Mouse (Mus musculus): ENCODE measurements around the gene Rgs9. TPM values are rescaled to one million over a fixed set of nuclear protein-coding genes. Genes with fewer than 3 reads are reported as not detected.

Rgs9 gene
- polyA plus RNA-seq, 1 experiment, result not detected

DNA sequence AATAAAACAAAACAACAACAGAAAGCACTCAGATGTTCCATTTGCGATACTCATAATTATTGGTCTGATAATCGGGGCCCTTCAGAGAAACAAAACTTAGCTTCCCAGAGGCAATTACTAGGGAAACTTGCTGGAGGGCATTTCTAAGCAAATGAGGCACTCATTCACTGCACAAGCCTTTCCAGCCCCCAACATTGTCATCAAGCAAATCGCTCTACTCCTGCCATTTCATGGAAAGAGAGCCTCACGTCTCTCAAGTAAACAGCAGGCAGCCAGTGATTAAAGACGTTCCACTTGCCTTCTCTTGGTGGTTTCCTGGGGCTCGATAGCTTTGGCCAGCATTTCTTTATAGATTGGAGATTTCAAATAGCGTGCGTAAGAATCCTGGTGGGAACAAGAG lies 60.1 kb downstream of the Rgs9 start:
- H3K4me1 ChIP-seq (ENCODE audit: control insufficient read depth, insufficient read depth, insufficient read length, low read length), result no peaks in the 10 kb centered on the region
- no peak overlapping the region for H3K4me3 ChIP-seq (ENCODE audit: insufficient read depth, low read depth, low read length)
- H3K27ac ChIP-seq (replicated peaks; ENCODE audit: low read depth, low read length), result no peak overlapping the region

- no peak overlapping the region for H3K27ac ChIP-seq (replicated peaks; ENCODE audit: low read depth, low read length)
- no peaks in the 10 kb centered on the region for H3K4me1 ChIP-seq (ENCODE audit: control insufficient read depth, insufficient read depth, insufficient read length, low read length)
- no peak overlapping the region for H3K4me3 ChIP-seq (ENCODE audit: insufficient read depth, low read depth, low read length)
Measured at GRCm38 (mm10) chr11:109233627-109234026, 64.3 kb downstream of the Rgs9 start.

DNA sequence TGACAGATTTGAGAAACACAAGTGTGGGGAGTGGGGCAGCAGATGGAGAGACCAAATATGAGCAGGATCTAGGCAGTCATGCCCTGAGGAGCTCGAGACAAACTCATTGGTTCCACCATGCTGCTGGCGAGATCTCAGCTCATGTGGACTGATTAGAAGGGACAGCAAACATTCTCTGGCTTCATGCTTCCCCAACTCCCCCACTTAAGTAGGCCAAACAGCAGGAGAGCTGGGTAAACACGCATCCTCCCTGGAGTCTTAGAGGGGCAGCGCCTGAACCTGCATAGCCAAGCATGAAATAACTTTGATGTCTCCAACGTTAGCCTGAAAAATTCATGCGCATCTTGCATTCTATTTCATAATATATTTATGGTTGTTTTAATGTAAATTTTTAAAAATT lies 65.1 kb downstream of the Rgs9 start:
- Histone ChIP-seq H3K4me1 (ENCODE audit: control insufficient read depth, insufficient read depth, insufficient read length, low read length) (no peaks in the 10 kb centered on the region), H3K4me3 (ENCODE audit: insufficient read depth, low read depth, low read length) (no peak overlapping the region), H3K27ac (replicated peaks; ENCODE audit: low read depth, low read length) (no peak overlapping the region)

GRCm38 (mm10) chr11:109227139-109227538 lies 70.8 kb downstream of the Rgs9 start:
- H3K4me1 ChIP-seq (ENCODE audit: control insufficient read depth, insufficient read depth, insufficient read length, low read length), result 0 out of 2 replicates have a peak, but pooled peaks cover 3% of the 10 kb centered on the region
- no peak overlapping the region for H3K27ac ChIP-seq (replicated peaks; ENCODE audit: low read depth, low read length)
- H3K4me3 ChIP-seq (ENCODE audit: insufficient read depth, low read depth, low read length), result no peak overlapping the region

DNA sequence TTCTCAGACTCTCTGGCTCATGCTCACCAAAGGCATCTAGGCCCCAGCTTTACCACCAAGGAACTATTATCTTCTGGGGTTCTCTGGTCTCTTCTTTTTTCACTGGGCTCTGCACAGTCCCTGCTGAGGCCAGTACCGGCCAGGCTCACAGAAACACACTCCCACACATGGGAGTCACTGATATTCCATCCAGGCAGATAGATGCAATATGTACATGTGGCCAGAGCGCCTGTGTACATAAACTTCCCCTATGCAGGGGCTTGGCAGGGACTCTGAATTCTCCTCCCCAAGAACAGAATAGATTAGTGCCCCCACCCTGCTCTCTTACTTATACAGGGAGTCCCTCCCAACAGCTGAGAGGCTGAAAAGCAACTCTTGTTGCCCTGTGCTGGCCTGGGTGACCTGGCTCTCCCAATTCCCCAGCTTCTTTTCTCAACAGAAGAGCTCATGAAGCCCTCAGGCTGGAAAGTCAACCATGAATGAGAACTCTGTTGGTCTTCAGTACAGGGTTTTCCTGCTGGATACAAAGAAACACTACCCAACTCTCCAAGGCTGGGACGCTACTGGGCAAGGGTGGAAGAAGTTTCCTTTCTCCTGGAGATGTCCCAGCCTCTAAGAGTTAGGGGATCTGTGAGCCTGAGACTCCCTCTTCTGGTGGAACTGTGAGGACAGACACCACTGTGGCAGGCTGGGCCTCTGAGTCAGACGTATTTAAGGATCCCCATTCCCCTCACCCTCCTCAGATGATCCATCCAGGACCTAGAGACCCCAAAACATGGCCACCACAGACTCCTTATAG lies 76.5 kb downstream of the Rgs9 start:
- Histone ChIP-seq H3K4me3 (ENCODE audit: insufficient read depth, low read depth, low read length) (no peak overlapping the region), H3K27ac (replicated peaks; ENCODE audit: low read depth, low read length) (no peak overlapping the region), H3K4me1 (ENCODE audit: control insufficient read depth, insufficient read depth, insufficient read length, low read length) (0 out of 2 replicates have a peak, but pooled peaks cover 3% of the 10 kb centered on the region)

DNA sequence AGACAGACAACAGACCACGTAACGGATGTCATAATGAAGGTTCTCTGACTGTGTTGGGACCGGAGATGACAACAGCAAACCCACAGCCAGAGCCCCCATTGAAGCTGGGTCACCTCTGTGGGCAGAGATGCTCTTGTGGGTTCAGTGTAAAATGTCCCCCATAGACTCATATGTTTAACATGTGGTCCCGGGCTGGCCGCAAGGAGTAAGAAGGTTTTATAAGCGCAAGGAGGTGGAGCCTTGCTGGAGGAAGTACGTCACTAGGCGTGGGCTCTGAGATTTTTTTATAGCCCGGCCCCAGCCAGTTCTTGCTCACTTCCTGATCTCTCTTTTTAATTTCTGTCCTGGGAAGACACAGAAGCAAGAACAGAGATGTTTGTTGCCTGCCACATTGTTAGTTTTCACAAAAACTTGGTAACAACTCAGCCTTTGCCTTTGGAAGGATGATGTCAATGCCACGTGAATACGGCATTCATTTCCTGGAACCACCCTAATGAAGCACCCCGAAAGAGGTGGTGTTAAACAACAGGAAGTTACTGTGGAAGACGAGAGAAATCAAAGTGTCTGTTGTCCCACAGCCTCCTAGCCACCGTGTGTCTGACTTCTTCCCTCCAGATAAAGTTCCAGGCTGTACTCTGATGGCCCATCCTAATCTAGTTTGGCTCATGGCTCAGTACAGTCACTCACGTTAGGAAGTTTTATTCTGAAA lies 79.1 kb downstream of the Rgs9 start:
- Histone ChIP-seq H3K4me3 (ENCODE audit: insufficient read depth, low read depth, low read length) (no peak overlapping the region), H3K4me1 (ENCODE audit: control insufficient read depth, insufficient read depth, insufficient read length, low read length) (no peaks in the 10 kb centered on the region), H3K27ac (replicated peaks; ENCODE audit: low read depth, low read length) (no peak overlapping the region)

DNA sequence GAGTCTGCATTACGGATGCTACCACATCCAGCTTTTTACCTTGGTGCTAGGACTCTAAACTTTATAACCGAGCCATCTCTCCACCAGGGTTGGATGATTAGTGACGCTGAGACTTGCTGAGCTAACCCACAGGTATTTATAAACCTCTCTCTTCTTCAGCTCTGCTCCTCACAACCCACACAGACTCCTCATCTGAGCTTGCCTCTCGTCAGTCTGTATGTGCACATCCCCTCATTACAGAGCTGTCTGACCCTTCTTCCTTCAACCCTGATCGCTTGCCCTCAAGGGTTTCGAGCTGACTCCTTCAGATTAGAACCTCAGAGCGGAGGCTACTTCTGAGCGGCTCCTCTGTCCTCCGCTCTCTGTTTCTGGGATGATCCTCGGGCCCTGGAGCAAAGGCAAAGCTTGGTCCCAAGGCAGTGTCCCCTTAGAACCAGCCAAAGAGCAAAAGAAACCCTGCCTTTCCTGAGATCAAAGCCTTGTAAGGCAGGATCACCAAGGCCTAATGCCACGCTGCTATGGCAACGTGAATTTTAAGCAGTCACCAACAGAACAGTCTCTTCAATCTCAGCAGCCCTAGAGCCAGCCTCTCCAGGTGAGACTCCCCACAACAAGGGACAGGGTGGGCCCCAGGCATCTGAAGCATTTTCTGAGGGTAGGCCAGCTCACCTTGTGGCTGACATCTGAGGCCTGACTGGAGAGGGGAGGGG lies 79.9 kb downstream of the Rgs9 start:
- Histone ChIP-seq H3K27ac (replicated peaks; ENCODE audit: low read depth, low read length) (no peak overlapping the region), H3K4me1 (ENCODE audit: control insufficient read depth, insufficient read depth, insufficient read length, low read length) (no peaks in the 10 kb centered on the region), H3K4me3 (ENCODE audit: insufficient read depth, low read depth, low read length) (no peak overlapping the region)

GRCm38 (mm10) chr11:109210772-109211171 lies 87.2 kb downstream of the Rgs9 start:
- no peaks in the 10 kb centered on the region for H3K4me1 ChIP-seq (ENCODE audit: control insufficient read depth, insufficient read depth, insufficient read length, low read length)
- H3K4me3 ChIP-seq (ENCODE audit: insufficient read depth, low read depth, low read length), result no peak overlapping the region

GRCm38 (mm10) chr11:109210341-109210740 lies 87.6 kb downstream of the Rgs9 start:
- H3K27ac ChIP-seq (replicated peaks; ENCODE audit: low read depth, low read length), result no peak overlapping the region
- H3K4me3 ChIP-seq (ENCODE audit: insufficient read depth, low read depth, low read length), result no peak overlapping the region
- no peaks in the 10 kb centered on the region for H3K4me1 ChIP-seq (ENCODE audit: control insufficient read depth, insufficient read depth, insufficient read length, low read length)

More at GRCm38 (mm10) chr11:109210772-109211171, 87.2 kb downstream of the Rgs9 start:
- no peak overlapping the region for H3K27ac ChIP-seq (replicated peaks; ENCODE audit: low read depth, low read length)

- Histone ChIP-seq H3K27ac (replicated peaks; ENCODE audit: low read depth, low read length) (no peak overlapping the region), H3K4me3 (ENCODE audit: insufficient read depth, low read depth, low read length) (no peak overlapping the region), H3K4me1 (ENCODE audit: control insufficient read depth, insufficient read depth, insufficient read length, low read length) (no peaks in the 10 kb centered on the region)
Measured at GRCm38 (mm10) chr11:109206732-109207131, 91.2 kb downstream of the Rgs9 start.

DNA sequence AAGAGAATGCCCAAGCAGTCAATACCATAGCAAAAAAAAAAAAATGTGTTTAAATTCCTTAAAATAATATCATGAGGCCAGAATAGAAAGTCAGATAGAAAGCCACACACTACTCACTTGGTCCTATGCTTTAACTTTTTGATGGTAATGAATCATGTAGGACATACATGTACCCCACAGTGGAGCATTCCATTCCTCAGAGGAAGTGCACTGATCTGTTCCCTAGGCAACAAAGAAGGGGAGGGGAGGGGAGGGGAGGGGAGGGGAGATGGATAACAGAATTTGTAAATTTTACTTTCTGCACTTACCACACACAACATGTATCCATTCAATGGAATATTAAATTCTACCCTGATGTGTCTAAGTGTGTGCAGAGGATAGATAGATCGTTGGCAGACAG lies 91.9 kb downstream of the Rgs9 start:
- no peak overlapping the region for H3K4me3 ChIP-seq (ENCODE audit: insufficient read depth, low read depth, low read length)
- no peak overlapping the region for H3K27ac ChIP-seq (replicated peaks; ENCODE audit: low read depth, low read length)
- H3K4me1 ChIP-seq (ENCODE audit: control insufficient read depth, insufficient read depth, insufficient read length, low read length), result no peaks in the 10 kb centered on the region

DNA sequence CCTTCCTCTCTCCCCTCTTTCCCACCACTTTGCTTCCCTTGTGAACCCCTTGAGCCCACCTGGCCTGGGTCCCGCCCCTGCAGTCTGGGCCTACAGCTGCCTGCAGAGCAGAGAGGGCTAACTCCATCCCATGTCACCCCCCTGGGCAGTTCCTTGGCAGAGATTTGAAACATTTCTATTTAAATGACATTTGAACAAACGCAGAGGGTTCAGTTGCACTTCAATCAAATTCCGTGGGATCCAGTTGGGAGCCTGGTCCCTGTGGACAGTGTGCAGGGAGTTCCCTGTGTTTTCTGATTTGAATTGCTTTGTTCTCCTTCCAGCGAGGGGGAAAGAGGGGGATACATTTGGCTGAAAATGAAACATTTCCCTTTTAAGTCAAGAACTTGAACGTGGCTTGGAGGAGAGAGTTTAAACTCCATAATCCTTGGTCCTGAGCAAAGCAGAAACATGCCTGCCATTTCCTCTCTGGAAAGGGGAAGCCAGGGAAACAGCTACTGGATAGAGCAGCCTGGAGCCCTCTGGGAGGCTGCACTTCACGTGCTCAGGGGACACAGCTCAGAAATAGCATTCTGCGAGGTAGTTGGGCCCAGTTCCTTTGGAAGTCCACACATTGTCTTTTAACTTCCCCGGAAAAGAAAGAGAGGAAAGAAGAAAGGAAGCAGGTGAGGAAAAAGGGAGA lies 98.2 kb downstream of the Rgs9 start:
- Histone ChIP-seq H3K4me3 (ENCODE audit: insufficient read depth, low read depth, low read length) (no peak overlapping the region), H3K4me1 (ENCODE audit: control insufficient read depth, insufficient read depth, insufficient read length, low read length) (no peaks in the 10 kb centered on the region), H3K27ac (replicated peaks; ENCODE audit: low read depth, low read length) (no peak overlapping the region)

DNA sequence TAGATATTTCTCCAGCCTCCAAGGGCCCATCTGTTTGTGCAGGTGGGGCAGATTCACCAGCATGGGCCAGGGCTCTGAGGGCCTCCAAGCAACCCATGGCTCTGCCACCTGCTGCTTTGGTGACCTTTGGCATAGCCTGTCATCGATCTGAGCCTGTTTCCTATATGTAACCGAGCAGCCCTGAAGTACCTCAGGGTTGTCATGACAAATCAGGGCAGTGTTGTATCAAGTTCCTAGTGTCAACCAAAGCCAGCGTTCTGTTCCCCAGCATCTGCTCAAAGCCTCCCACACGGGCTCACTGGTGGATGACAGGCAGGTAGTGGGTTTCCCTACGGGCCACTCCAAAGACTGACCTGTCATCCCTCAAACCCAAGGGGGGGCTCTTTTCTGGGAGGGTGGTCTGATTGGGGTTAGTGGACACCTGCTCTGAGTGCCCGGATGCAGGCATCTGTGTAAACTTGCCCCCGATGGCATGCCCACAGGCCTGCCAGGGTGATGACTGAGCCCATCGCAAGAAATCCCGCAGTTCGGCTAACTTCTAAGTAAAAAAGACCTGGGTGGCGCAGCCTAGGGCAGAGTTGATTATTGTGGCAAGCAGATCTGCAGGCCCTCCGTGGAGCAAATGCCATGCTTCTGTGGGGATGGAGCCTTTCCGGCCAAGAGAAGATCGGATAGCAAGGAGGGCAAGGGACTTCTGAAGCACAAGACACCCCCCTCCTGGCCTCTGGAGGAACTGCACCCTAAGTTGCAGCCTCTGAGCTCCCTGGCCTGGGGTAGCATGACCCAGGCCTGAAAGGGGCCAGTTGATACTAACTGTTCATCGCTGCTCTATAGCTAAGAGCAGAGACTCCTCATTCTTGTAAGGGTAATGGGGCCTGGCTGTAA lies 105.0 kb downstream of the Rgs9 start:
- no peak overlapping the region for H3K27ac ChIP-seq (replicated peaks; ENCODE audit: low read depth, low read length)
- no peak overlapping the region for H3K4me3 ChIP-seq (ENCODE audit: insufficient read depth, low read depth, low read length)
- no peaks in the 10 kb centered on the region for H3K4me1 ChIP-seq (ENCODE audit: control insufficient read depth, insufficient read depth, insufficient read length, low read length)

GRCm38 (mm10) chr11:109188235-109188634 lies 109.7 kb downstream of the Rgs9 start:
- H3K4me3 ChIP-seq (ENCODE audit: insufficient read depth, low read depth, low read length), result no peak overlapping the region
- H3K4me1 ChIP-seq (ENCODE audit: control insufficient read depth, insufficient read depth, insufficient read length, low read length), result no peaks in the 10 kb centered on the region
- no peak overlapping the region for H3K27ac ChIP-seq (replicated peaks; ENCODE audit: low read depth, low read length)
